Mouse (Mus musculus): ENCODE data around the gene Tmf1.

Tmf1 gene

DNA sequence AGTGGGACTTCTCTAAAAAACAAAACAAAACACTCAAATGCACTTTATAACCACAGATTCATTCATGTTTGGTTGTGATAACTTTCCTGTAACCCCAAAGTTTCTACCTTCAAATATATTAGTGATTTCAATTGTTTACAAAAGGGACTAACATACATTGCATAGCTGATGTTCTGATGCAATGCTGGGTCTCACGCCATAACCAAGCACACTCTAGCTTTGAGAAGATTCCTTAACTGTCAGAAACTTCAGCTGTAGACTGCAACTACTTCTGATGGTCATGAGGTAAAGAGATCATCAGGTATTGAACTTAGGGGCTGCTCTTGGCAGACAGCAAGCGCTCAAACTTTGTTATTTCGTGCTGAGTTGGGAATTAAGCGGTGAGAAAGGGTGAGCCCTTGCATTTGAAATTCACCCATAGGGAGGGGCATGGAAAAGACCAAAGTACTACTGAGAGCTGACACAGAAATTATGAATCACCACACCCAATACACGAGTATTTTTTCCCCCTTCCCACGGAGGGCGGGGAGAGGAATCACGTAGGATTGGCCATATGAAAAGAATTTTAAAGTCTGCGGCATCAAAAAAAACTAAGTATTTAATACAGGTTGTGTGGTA is 25.4 kb upstream of the Tmf1 start:
- no peak for DNase-seq (ENCODE audit: low spot score in 2 of 2)

DNA sequence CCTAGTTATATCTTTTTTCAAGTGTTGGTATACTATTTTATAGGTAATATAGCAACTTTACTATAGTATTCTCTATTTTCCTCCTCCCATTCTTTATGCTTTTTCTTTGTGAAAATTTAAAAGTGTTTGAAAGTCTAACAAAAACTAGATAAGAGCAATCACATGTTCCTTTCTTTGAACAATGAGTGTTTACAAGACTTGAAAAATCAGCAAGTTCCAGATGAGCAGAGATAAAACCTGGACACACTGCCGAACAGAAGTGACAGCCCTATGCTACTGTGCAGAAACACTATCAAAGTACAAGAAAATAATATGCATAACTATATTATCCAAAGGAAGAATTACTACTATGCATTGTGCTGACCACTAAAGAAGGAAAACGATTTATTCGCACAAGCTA is 23.6 kb upstream of the Tmf1 start:
- DNase-seq (ENCODE audit: low spot score in 2 of 2) = no peak

DNA sequence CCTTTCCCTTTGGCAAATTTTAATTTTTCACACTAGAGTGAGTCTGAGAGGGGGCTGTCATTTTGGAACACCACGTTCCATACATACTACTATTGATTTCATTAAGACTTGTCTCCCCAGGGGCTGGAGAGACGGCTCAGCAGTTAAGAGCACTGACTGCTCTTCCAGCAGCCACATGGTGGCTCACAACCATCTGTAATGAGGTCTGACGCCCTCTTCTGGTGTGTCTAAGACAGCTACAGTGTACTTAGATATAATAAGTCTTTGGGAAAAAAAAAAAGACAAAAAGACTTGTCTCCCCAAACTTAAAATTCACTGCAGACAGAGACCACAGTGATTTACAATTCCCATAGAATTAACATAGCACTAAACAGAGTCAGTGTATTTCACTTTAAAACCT is 21.5 kb upstream of the Tmf1 start:
- DNase-seq (ENCODE audit: low spot score in 2 of 2) = no peak

DNA sequence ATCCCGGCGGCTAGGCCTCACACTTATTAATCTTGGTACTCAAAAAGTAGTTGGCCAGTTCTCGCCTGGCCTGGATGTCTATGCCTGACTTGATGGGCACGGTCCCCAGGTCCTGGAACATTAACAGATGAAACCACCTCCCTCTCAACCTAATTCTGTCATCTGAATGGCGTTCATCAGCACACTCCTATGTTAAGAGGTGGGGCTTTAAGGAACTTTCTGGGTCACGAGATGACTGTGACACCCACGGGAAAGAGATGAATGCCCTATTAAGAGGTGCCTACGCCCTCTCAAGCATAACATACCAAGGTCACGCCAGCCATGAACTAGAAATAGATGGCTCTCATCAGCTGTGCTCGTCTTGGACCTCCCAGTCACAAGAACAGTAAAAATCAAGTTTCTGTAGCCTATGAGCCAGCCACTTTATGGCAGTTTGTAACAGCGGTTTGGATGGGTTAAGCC is 476 bp upstream of the Tmf1 start:
- DNase-seq (ENCODE audit: low spot score in 2 of 2) = no peak

DNA sequence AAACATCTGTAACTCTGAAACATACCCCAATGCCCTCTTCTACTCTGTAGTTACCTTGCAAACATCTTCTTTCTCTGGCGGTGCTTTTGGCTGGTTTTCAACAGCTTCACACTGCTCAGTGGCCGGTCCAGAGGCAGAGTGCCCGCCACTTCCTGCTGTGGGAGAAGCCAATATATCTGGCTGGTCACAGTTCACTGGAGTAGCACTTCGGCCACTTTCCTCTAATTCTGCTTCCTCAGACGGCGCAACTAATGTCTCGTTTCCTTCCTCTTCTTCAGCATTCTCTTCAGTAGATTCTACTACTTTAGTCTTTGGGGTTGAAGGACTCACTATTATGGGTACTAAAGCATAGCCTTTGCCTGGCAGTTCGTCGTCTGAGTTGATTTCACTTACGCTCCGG is 3.2 kb downstream of the Tmf1 start:
- DNase-seq (ENCODE audit: low spot score in 2 of 2) = no peak

DNA sequence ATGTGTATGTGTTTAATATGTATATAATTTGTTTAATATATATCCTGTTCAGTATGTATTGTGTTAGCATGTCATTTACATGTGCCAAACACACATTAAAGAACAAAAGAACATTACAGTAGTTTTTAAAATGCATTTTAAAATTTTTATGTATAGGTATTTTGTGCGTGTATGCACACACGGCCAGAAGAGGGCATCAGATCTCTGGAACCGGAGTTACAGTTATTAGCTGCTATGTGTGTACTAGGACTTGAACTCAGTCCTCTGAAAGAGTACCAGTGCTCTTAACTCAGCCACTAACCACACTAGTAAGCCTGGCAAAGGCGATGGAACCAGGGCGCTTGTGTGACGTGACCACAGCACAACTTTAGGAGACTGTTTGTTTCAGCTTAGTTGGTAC is 28.8 kb downstream of the Tmf1 start:
- DNase-seq (ENCODE audit: low spot score in 2 of 2) = no peak

DNA sequence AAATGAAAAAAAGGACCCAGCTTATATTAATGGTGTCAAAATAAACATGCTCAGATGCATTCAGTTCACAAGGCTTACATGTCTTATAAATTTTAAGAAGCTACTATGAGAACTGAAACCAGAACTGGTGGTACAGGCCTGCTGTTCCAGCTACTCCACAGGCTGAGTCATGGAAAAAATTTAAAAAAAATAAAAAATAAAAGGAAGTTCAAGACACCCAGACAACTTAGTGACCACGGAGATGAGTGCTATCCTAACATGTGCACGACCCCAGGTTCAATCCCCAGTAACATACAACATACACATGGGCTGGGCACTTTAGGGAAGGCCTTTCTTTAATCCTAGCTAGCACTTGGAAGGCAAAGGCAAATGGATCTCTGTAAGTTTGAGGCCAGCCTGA is 29.2 kb downstream of the Tmf1 start:
- no peak for DNase-seq (ENCODE audit: low spot score in 2 of 2)

DNA sequence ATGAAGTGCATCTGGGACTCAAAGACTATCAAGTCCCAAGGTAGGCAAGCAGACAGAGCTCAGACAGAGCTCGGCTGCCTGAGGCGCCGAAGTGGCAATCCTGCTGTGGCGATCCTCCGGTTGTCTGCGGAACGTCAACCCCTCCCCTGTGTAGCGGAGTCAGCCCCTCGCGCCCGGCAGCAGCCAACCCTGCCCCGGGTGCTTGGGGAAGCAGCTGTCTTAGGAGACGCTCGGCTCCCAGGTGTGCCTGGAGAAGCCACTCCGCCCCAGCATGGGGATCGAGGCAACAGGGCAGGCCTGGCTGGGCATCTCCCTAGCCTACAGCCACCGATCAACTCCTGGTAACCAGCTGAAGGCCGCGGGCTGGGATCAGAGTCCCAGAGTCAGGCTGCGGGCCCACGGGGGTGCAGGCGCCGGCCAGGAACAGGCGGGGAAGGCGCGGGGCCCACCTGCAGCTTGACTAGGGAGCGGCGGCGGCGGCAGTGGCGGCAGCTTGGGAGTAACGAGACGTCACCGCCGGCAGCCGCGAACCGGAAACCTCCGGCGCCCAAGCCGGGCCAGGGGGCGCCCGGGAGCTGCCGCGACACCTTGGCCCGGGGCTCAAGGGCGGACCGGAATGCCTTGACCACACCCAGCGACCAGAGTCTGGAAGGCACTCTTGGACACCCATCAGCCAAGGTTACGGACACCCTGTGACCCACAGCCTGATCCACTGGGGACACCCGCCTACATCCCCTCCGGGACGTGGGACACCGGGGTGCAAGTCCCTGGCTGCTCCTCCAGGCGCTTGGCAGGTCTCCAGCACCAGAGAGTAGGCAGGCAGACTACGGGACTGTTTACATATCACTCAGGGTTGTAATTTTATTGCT is 30.3 kb downstream of the Tmf1 start, which contains the start of gene Eogt:
TSS of gene Eogt (minus strand) at position 800 of the 869 bp plus-strand sequence.
- DNase-seq (ENCODE audit: low spot score in 2 of 2) = peak; percentile 70 to 79

DNA sequence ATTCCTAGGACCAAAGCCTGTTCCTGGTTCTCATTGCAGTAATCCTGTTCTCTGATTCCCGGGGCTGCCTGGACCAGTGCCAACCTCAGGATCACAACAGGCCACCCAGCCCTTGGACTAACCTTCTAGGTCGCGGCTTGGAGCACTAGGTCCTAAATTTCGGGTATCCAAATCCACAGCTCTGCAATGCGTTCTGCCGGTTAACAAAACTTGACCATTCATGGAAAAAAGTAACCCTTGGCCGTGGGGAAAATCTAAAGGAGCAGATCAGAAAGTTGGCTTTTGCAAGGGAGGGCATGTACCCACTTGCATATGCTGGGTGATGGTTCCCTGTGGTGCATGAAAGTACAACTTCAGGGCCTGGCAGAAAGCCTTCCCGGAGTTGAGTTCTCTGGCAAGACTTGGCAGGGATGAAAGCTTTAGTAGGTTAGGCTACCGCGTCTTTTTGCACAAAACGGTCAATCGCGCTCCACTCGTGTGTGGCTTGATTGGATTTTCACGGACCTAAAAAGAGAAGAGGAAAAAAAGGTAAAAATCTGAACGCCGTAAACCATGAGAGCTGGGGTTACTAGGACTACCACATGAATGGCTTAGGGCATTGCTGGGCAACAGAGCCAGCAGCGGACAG is 31.1 kb downstream of the Tmf1 start:
- DNase-seq (ENCODE audit: low spot score in 2 of 2) = peak; percentile 16 to 44

DNA sequence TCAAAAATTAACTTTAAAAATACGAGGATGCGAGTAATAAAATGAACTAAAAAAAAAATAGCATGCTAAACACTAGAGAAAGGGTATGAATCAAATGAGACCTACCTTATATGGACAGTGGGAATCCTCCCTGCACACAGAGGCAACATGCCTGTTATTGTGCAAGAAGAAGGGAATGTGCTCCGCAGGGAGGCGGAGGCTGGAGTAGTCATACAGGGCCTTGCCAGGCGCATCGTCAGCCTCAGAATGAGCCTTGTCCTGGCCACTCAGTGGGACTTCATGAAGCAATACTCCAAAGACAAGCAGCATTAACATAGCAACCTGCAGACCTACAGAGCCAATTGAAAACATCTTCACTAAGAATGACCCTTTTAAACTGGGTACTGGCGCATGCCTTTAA is 33.8 kb downstream of the Tmf1 start:
- DNase-seq (ENCODE audit: low spot score in 2 of 2) = peak; percentile 41 to 81

DNA sequence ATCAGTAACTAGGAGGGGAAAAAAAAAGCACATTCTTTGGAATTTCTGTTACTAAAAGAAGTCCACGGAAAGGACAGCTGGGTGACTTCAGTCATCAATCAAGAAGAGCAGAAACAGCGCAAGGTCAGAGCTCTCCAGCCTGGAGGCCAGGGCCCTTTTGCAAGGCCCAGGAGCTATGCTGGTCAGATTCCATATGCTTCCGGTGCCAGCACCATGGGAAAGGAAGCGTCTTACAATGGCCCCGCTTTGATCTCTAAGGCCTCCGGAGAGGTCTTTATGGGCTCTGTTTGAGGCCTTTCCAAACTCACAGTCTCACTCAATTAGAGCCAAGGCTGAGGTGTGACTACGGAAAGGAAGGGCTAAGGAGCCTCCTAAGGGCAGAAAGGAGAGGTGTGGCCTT is 34.6 kb downstream of the Tmf1 start:
- DNase-seq (ENCODE audit: low spot score in 2 of 2) = no peak

DNA sequence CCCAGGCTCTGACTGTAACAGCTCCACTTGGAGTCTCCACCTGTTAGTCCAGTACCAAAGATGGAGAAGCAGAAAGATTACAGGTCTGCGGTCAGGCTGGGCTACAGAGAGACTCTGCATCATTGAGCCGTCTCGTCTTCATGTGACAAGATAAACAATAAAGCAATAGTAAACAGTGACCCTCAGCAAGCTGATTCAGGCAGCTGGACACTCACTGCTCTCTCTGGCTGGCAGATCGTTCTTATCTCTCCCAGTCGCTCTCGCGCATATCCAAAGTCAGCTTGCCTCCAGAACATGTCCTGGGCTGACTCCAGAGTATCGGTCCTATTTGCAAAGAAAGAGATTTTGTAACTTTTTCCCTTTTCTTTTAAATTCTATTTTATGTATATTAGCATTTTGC is 36.3 kb downstream of the Tmf1 start:
- no peak for DNase-seq (ENCODE audit: low spot score in 2 of 2)

DNA sequence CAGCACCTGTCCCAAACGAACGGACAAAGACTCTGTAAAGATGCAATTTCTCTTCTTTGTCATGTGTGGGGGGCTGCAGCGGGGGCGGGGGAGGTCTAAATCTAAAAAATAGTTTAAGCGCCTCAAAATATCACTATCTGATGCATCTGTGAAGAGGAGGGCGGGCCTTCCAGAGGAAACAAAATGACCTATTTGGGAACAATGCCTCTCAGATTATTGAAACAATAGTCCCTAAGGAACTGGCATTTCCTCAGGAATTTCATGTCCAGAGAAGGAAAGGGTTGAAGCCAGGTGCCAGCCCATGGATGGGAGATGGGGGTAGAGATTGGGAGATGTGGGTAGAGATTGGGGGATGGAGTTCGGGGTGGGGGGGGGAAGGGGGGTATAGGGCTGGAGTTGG is 37.1 kb downstream of the Tmf1 start:
- DNase-seq (ENCODE audit: low spot score in 2 of 2) = no peak

DNA sequence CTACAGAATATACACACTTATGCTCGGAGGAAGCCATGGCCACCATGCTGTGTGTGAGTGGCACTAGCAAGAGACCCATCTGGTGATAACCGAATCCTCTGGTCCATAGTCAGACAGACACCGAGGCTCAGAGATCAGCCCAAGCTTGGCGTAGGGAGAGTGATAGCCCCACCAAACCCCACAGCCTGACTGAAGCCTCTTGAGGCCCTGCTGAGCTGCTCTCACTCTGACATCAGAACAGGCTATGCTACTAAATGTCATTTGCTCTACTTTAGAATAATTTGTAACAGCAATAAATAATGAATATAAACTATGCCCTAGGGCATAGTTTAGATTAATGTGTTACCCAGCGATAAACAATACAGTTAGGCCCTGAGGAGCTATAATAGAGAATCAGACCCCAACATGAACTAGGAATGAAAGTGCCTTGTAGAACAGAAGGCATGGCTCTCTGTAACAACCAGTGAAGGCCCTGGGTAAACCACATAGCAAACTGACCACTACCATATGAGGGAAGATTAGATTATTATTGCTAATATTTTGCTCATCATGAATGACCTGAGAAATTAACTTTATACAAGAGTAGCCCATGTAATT is 46.1 kb downstream of the Tmf1 start:
- no peak for DNase-seq (ENCODE audit: low spot score in 2 of 2)

DNA sequence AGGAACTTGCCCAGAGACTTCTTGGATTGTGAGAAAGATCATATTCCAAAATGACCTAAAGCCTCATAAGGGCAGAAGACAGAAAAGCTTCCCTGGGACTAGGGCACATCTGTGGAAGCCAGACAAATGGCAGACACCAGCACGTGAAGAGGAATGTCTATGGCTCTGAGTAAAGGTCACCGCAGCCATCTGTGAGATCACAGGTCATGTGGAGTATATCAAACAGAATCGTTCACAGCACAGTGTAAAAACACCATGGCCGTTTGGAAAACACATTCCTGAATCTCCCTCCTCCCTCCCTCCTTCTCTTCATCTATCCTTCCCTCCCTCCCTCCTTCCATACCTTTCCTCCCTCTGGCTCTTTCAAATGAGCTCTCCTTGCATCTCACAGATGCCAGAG is 47.1 kb downstream of the Tmf1 start:
- DNase-seq (ENCODE audit: low spot score in 2 of 2) = no peak

DNA sequence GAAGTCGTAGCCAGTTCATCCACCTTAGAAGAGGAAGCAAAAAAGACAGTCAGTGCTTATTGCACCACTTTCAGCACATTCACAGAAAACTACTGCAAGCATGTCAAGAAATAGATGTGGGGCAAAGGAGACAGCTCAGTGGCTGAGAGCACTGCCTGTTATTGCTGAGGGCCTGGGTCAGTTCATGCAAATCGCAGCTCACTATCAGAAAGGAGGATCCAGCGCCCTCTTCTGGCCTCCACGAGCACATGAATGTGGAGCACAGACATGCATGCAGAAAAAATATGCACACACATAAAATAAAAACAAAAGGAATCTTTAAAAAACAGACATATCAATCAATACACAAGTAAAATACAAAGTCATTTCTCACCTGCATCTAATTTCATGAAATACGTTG is 47.9 kb downstream of the Tmf1 start:
- no peak for DNase-seq (ENCODE audit: low spot score in 2 of 2)

DNA sequence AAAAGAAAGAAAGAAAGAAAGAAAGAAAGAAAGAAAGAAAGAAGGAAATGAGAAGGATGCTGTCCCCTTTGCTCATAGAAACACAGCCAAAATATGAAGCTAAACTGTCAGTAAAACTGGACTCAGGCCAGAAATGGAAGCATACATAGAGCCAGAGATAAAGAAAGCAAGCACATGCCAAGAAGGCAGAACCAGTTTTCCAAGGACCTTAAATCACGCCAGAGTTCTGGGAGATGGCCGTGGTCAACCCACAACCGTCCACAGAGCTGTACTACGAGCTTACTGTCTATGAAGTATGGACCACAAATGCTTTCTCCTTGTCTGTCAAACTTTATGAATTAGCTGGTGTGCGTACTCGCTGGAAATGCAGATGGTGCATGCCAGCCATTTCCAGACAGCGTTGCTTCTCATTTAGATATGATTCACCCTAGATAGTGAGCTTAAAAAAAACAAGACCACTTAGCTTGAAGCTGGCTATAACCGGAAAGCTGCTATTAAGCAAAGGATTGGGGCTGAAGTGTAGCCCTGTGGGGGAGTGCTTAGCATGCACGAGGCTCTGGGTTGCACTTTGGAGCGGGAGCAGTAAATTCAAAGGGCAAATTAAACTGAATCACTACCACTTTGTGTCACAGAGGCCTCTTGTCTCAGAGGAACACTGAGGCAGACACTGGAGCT is 54.4 kb downstream of the Tmf1 start:
- peak in 1 of 2 experiments; percentile 19 for DNase-seq (ENCODE audit: low spot score in 2 of 2)

DNA sequence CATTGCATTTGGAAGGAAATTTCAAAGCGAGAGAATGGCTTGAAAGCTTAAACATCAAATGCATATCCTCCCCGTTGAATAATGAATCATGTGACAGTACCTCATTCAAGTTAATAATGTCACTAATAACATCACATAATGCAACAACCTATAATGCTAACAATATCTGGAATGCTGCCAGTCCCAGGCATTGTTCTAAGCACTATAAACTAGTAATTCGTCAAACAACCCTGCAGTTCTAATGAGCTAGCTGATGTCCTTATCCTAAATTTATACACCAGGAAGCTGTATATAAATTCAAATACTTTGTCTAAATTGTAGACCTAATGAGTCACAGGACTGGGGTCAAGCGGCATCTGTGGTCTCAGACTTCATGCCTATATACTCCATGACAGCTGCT is 58.0 kb downstream of the Tmf1 start:
- DNase-seq (ENCODE audit: low spot score in 2 of 2) = no peak

DNA sequence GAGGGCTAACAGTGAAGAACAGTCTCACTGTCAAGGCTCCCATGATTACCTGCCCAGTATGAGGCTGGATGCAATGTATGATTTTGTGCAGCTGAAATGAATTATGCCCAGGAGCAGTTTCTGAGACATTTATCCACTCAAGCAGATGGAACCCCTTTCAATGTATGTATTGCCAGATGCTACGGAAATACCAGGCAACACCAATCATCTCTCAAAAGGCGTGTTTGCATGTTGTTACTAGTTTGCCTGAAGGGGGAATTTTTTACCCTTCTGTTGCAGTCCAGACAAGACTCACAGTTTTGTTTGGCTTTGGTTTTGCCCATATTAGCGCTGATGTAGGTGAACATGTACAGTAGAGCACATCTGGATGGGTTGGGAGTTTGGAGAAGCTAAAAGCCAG is 60.6 kb downstream of the Tmf1 start:
- no peak for DNase-seq (ENCODE audit: low spot score in 2 of 2)

DNA sequence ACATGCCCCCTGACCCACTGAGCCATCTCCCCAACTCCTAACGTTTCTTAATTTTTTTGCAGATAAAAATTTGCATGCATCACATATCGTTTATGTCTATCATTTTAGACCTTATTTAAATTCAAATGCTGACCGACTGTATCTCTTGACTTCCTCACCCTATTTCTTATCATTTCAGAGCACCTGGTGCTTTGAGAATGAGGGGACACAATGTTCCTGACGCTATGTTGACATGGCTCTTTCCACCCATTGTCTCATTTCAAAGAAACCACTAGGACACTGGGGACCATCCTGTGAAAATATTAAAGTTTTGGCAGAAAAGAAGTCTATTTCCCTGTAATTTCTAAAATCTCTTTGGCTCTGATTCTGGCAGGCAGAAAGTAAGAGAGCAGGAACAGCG is 62.0 kb downstream of the Tmf1 start:
- DNase-seq (ENCODE audit: low spot score in 2 of 2) = no peak

DNA sequence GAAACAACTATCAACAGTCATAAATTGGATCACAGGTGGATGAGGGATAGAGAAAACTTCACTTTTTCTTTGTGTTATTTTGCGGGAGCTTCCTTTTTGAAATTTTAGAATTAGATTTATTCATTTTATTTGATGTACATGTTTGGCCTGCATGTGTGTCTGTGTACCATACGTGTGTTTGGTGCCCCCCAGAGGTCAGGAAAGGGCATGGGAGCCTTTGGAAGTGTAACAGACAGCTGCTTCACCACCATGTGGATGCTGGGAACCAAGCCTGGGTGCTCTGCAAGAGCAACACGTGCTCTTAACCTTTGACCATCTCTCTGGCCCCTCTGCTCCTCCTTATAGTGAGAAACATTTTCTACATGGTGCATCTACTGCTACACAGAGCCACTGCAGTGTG is 64.1 kb downstream of the Tmf1 start:
- DNase-seq (ENCODE audit: low spot score in 2 of 2) = no peak

DNA sequence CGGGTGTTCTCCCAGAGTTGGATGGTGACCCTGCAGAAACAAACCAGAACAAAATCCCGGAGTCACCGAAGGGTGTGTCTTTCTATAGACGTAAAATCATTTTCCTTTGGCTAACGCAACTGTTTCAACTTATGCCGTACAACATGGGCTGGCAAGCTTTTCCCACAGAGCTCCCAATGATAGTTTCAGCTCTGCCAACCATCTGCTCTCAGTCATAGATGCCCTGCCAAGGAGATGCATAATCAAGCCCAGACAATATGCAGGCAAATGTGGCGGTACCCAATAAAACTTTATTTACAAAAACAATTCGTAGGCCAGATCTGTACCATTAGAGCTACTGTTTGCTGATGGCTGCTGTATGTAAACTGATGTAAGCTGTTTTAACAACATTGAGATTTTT is 66.7 kb downstream of the Tmf1 start:
- DNase-seq (ENCODE audit: low spot score in 2 of 2) = no peak
